Mouse (Mus musculus): ENCODE measurements at regions not wholly inside any gene's neighbourhood (a gene's known extent, or its start where the extent isn't known, plus 50 kb on each side); places are given as distances from the start of the nearest gene placed in this dataset.

DNA sequence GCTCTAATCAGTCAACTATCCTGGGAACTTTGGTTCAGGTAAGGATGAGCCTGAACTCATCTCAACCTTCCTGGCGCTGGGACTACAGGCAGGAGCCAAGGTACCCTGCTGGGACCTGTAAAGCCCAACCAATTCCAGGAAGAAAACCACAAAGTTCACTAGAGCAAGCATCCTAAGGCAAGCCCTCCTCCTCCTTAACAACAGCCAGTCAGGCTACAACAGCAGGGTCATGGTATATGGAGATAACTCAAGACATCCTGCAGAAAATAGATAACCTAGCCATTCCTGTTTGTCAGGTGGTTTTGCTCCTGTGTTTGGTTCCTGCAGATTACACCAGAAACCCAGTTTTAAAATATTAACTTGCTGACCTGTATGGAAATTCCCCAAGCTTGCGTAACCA lies 128.4 kb downstream of the Matn1 start:
- no peak overlapping the region for H3K9ac ChIP-seq (ENCODE audit: low read length)
- H3K9me3 ChIP-seq (ENCODE audit: control insufficient read depth, low read length) = no peaks in the 10 kb centered on the region
- H3K27ac ChIP-seq (ENCODE audit: low read depth, low read length) = no peak overlapping the region
- no peak for ATAC-seq (replicated peaks; ENCODE audit: low FRiP score)
- 93% methylated on average over 2 of the region's 2 CpGs for WGBS
- no peaks in the 10 kb centered on the region for H3K27me3 ChIP-seq (ENCODE audit: control insufficient read depth, insufficient read depth, low read length)
- no peak overlapping the region for H3K4me2 ChIP-seq (ENCODE audit: low read depth, low read length, severe bottlenecking)
- DNase-seq (ENCODE audit: low spot score) = no peak
- H3K36me3 ChIP-seq (ENCODE audit: control insufficient read depth, insufficient read depth, low read length) = no peaks in the 10 kb centered on the region
- H3K4me1 ChIP-seq (replicated peaks; ENCODE audit: control insufficient read depth, insufficient read depth, low read length) = 0 out of 2 replicates have a peak, but pooled peaks cover 6% of the 10 kb centered on the region
- H3K4me3 ChIP-seq (ENCODE audit: low read depth, low read length) = no peak overlapping the region

DNA sequence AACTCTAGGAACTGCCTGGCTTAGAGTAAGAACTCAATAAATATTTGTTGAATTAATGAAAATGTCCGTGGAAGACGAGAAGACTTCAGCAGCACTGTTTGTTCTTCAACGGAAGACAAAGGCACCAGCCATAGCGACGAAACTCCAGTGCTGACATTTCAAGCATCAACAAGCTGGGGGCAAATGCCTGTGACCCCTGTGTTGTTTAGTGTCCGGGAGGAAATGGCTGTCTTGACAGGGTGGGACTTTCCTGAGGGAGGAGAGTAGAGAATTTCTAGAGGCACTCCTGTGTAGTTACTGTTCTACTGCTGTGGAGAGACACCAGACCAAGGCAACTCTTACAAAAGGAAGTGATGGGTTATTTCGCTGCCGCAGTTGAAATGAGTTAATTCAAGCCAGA lies 129.2 kb downstream of the Matn1 start:
- Histone ChIP-seq H3K4me3 (ENCODE audit: low read depth, low read length) (no peak overlapping the region), H3K4me2 (ENCODE audit: low read depth, low read length, severe bottlenecking) (no peak overlapping the region), H3K9me3 (ENCODE audit: control insufficient read depth, low read length) (no peaks in the 10 kb centered on the region), H3K27ac (ENCODE audit: low read depth, low read length) (no peak overlapping the region), H3K4me1 (replicated peaks; ENCODE audit: control insufficient read depth, insufficient read depth, low read length) (0 out of 2 replicates have a peak, but pooled peaks cover 3% of the 10 kb centered on the region), H3K27me3 (ENCODE audit: control insufficient read depth, insufficient read depth, low read length) (no peaks in the 10 kb centered on the region), H3K9ac (ENCODE audit: low read length) (no peak overlapping the region), H3K36me3 (ENCODE audit: control insufficient read depth, insufficient read depth, low read length) (no peaks in the 10 kb centered on the region)
- DNase-seq (ENCODE audit: low spot score) (no peak), ATAC-seq (replicated peaks; ENCODE audit: low FRiP score) (no peak)
- whole genome bisulfite sequencing = 72% methylated on average over 8 of the region's 8 CpGs

DNA sequence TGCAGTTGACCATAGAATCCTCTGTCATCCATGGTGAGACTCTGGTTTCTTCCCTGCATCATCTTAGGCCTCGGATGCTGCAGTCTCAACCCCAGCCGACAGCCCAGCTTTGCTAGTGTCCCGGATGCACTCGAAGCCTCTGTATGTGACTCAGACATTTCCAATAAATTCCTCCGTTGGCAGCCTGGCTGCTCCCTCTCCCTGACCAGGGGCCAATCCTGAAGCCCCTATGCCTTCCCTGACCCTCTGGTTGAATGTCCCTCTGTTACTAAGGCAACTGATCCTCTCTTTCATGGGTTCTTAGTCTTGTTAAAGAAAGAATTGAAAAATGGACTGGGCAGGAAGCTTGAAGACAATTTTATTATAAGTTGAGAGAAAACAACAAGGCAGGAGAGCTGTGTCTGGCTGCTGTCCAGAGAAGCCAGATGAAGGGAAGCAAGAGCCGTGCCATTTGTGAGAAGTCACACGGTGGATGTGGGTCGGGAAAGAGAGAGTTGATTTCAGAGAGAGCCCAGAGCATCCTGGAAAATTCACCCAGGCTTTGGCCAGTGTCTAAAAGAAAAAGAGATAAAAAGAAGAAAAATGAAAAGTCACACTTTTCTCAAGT lies 131.2 kb downstream of the Matn1 start:
- DNase-seq (ENCODE audit: low spot score) (no peak), ATAC-seq (replicated peaks; ENCODE audit: low FRiP score) (0 out of 2 replicates have a peak, but pooled peaks have one; percentile 39)
- peaks cover 9% of the 10 kb centered on the region; the same call in 1 of the 2 replicates for H3K4me1 ChIP-seq (replicated peaks; ENCODE audit: control insufficient read depth, insufficient read depth, low read length)
- H3K27ac ChIP-seq (ENCODE audit: low read depth, low read length) = no peak overlapping the region
- H3K4me3 ChIP-seq (ENCODE audit: low read depth, low read length) = no peak overlapping the region
- no peaks in the 10 kb centered on the region for H3K36me3 ChIP-seq (ENCODE audit: control insufficient read depth, insufficient read depth, low read length)
- H3K9ac ChIP-seq (ENCODE audit: low read length) = no peak overlapping the region
- no peak overlapping the region for H3K4me2 ChIP-seq (ENCODE audit: low read depth, low read length, severe bottlenecking)
- no peaks in the 10 kb centered on the region for H3K9me3 ChIP-seq (ENCODE audit: control insufficient read depth, low read length)
- no peaks in the 10 kb centered on the region for H3K27me3 ChIP-seq (ENCODE audit: control insufficient read depth, insufficient read depth, low read length)
- 24% methylated on average over 8 of the region's 8 CpGs for WGBS

DNA sequence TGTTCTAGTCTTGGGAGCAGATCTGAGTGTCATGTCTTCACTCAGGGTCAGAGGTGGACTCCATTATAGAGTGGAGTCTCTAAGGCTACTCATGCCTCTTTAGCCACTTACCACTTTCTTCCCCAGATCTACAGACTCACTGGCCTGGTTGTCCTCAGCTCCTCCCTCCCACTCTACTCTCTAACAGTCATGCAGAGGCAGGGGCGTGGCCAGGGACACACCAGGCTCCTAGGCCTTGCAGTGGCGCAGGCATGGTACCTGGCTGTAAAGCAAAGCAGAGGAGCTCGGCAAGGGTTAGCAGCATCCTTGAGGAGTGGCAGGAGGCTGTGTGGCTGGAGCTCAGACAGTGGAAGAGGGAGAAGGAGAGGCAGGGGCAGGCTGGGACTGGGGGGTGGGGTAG lies 132.4 kb downstream of the Matn1 start:
- Histone ChIP-seq H3K4me3 (ENCODE audit: low read depth, low read length) (no peak overlapping the region), H3K36me3 (ENCODE audit: control insufficient read depth, insufficient read depth, low read length) (no peaks in the 10 kb centered on the region), H3K9ac (ENCODE audit: low read length) (no peak overlapping the region), H3K27me3 (ENCODE audit: control insufficient read depth, insufficient read depth, low read length) (no peaks in the 10 kb centered on the region), H3K9me3 (ENCODE audit: control insufficient read depth, low read length) (no peaks in the 10 kb centered on the region), H3K27ac (ENCODE audit: low read depth, low read length) (no peak overlapping the region), H3K4me2 (ENCODE audit: low read depth, low read length, severe bottlenecking) (no peak overlapping the region), H3K4me1 (replicated peaks; ENCODE audit: control insufficient read depth, insufficient read depth, low read length) (peaks cover 9% of the 10 kb centered on the region; the same call in 1 of the 2 replicates)
- 70% methylated on average over 3 of the region's 3 CpGs for WGBS
- ATAC-seq (replicated peaks; ENCODE audit: low FRiP score) (no peak), DNase-seq (ENCODE audit: low spot score) (no peak)

DNA sequence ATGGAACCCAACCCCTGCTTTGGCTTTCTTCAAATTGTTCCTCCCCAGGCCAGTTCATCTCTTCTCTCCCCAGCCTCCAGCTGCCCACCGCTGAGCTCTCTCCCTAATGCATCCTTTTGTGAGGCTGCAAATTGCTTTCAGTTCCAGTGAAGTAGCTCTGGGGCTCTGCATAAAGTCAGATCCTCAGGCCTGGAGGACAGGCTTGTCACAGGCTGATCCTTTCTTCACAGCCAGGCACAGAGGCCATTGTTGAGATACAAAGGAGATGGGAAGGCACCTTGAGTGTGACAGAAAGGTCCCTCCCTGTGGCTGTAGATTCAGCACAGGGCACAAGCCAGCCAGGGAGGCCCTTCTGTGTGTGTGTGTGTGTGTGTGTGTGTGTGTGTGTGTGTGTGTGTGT lies 135.9 kb downstream of the Matn1 start:
- DNase-seq (ENCODE audit: low spot score) = no peak
- H3K9ac ChIP-seq (ENCODE audit: low read length) = no peak overlapping the region
- peaks cover 9% of the 10 kb centered on the region; the same call in 1 of the 2 replicates for H3K4me1 ChIP-seq (replicated peaks; ENCODE audit: control insufficient read depth, insufficient read depth, low read length)

DNA sequence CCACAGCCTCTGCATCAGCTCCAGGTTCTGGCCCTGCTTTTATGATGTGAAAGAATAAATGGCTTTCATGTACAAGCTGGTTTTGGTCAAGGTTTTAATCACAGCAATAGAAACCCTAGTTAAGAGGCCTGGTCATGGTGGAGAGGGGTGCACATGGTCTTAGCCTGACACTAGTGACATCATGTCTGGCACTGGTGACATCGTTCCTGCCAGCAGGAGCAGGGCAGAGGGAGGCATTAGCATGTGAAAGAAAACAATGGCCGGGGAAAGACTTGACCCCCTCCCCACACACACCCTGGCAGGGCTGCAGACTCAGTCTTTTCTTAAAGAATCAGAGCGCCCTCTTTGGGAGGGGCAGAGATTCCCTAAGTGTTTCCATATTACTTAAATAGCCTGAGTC lies 139.2 kb downstream of the Matn1 start:
- ATAC-seq (replicated peaks; ENCODE audit: low FRiP score) (no peak), DNase-seq (ENCODE audit: low spot score) (no peak)
- H3K4me3 ChIP-seq (ENCODE audit: low read depth, low read length) = no peak overlapping the region
- H3K27me3 ChIP-seq (ENCODE audit: control insufficient read depth, insufficient read depth, low read length) = no peaks in the 10 kb centered on the region
- H3K4me1 ChIP-seq (replicated peaks; ENCODE audit: control insufficient read depth, insufficient read depth, low read length) = peaks cover 6% of the 10 kb centered on the region; the same call in 1 of the 2 replicates
- no peaks in the 10 kb centered on the region for H3K36me3 ChIP-seq (ENCODE audit: control insufficient read depth, insufficient read depth, low read length)
- no peak overlapping the region for H3K4me2 ChIP-seq (ENCODE audit: low read depth, low read length, severe bottlenecking)
- 64% methylated on average over 3 of the region's 3 CpGs for WGBS
- H3K27ac ChIP-seq (ENCODE audit: low read depth, low read length) = no peak overlapping the region
- H3K9me3 ChIP-seq (ENCODE audit: control insufficient read depth, low read length) = no peaks in the 10 kb centered on the region
- no peak overlapping the region for H3K9ac ChIP-seq (ENCODE audit: low read length)

More for the DNA sequence above, 135.9 kb downstream of the Matn1 start:
- Histone ChIP-seq H3K27ac (ENCODE audit: low read depth, low read length) (peak overlapping the region; percentile 53; the same call in 1 of the 2 replicates), H3K4me3 (ENCODE audit: low read depth, low read length) (no peak overlapping the region), H3K4me2 (ENCODE audit: low read depth, low read length, severe bottlenecking) (no peak overlapping the region), H3K27me3 (ENCODE audit: control insufficient read depth, insufficient read depth, low read length) (no peaks in the 10 kb centered on the region), H3K36me3 (ENCODE audit: control insufficient read depth, insufficient read depth, low read length) (no peaks in the 10 kb centered on the region), H3K9me3 (ENCODE audit: control insufficient read depth, low read length) (no peaks in the 10 kb centered on the region)
- 10% methylated on average over 1 of the region's 1 CpGs for WGBS
- no peak for ATAC-seq (replicated peaks; ENCODE audit: low FRiP score)

DNA sequence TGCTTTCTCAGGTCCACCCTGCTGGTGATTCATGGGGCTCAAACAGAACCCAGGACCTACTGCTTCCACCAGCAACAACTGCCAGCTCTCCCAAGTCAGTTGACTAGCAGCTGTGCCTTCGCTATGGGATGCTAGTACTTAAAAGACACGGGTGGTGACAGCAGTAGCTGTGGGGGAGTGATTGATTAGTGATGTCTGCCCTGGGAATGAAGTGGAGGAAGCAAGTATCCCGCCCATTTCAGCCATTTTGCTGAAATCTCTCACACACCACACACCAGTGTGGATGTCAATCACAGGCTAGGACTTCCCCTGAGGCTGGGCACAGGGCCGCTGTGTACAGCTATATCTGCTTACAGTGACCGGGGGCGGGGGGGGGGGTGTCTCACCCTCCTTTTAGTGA lies 153.2 kb downstream of the Matn1 start:
- WGBS = 65% methylated on average over 6 of the region's 6 CpGs
- H3K4me1 ChIP-seq (replicated peaks; ENCODE audit: control insufficient read depth, insufficient read depth, low read length) = 0 out of 2 replicates have a peak, but pooled peaks cover 9% of the 10 kb centered on the region
- H3K36me3 ChIP-seq (ENCODE audit: control insufficient read depth, insufficient read depth, low read length) = no peaks in the 10 kb centered on the region
- H3K27me3 ChIP-seq (ENCODE audit: control insufficient read depth, insufficient read depth, low read length) = no peaks in the 10 kb centered on the region
- H3K27ac ChIP-seq (ENCODE audit: low read depth, low read length) = no peak overlapping the region
- H3K4me2 ChIP-seq (ENCODE audit: low read depth, low read length, severe bottlenecking) = no peak overlapping the region
- no peak for ATAC-seq (replicated peaks; ENCODE audit: low FRiP score)
- H3K9me3 ChIP-seq (ENCODE audit: control insufficient read depth, low read length) = no peaks in the 10 kb centered on the region
- H3K4me3 ChIP-seq (ENCODE audit: low read depth, low read length) = no peak overlapping the region
- DNase-seq (ENCODE audit: low spot score) = no peak
- H3K9ac ChIP-seq (ENCODE audit: low read length) = no peak overlapping the region

DNA sequence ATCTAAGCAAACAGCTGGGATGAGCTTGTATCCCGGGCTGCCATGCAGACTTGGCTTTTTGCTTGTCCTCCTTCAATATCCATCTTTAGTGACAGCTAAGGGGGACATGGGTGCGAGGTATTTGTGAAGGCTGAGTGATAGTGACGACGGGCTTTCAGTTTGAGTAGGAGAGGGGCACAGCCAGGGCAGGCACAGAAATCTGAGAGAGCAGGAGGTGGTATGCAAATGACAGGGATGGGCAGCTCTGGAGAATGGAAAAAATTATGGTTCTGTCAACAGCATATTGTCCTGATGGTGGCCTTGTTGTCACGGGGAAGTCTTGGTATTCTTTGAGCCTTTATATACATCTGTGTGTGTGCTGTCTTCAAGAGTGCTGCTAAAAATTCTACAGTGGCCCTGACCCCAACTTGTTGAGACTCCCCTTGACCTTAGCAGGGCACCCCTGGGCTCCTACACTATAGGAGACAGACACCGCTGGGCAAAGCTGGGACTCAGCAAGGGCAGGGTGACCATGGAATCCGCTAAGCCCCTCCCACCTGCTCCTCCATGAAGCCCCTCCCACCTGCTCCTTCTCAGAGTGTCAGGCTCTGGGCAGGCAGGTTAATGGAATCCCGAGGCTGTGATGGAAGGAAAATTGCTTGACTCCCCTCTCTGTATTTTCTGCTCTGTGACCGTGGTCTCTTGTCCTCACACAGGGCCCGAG lies 156.1 kb downstream of the Matn1 start:
- Histone ChIP-seq H3K9me3 (ENCODE audit: control insufficient read depth, low read length) (no peaks in the 10 kb centered on the region), H3K36me3 (ENCODE audit: control insufficient read depth, insufficient read depth, low read length) (no peaks in the 10 kb centered on the region), H3K4me3 (ENCODE audit: low read depth, low read length) (no peak overlapping the region), H3K27ac (ENCODE audit: low read depth, low read length) (no peak overlapping the region), H3K9ac (ENCODE audit: low read length) (peak overlapping the region; percentile 41; the same call in 1 of the 2 replicates), H3K27me3 (ENCODE audit: control insufficient read depth, insufficient read depth, low read length) (no peaks in the 10 kb centered on the region), H3K4me2 (ENCODE audit: low read depth, low read length, severe bottlenecking) (peak overlapping the region; percentile 36), H3K4me1 (replicated peaks; ENCODE audit: control insufficient read depth, insufficient read depth, low read length) (0 out of 2 replicates have a peak, but pooled peaks cover 9% of the 10 kb centered on the region)
- 48% methylated on average over 10 of the region's 10 CpGs for WGBS
- DNase-seq (ENCODE audit: low spot score) (peak; percentile 71), ATAC-seq (replicated peaks; ENCODE audit: low FRiP score) (peak; percentile 55)

Measured in forebrain, embryonic 11.5 days (tissue).